Mouse (Mus musculus) effector memory CD4-positive, alpha-beta T cell, adult 5 months (primary cell): ENCODE results near the gene Tas2r120. TPM values are rescaled to one million over a fixed set of nuclear protein-coding genes. Genes with fewer than 3 reads are reported as not detected.

Source experiments
- polyA plus RNA-seq: library from polyadenylated mRNA; unstranded; fragments of 100-300 nt; shearing (Covaris generic); gene quantifications from one replicate; pipeline ENCODE4 v1.2.1, GENCODE M21; 2017

The Tas2r120 gene
- polyA plus RNA-seq, result not detected

DNA sequence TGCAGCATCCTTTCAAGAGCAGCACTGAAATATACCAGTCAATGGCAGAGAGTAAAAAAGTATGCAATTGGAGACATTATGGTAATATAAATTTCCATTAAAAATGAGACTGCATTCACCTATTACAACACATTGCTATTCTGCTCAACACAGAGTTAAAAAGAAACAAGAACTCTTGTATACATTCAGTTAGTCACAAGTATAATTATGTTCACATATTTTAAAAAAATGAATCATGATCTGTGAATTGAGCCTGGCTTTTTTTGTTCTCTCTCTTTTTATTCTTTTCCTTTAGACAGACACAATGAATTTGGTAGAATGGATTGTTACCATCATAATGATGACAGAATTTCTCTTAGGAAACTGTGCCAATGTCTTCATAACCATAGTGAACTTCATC is at the start of gene Tas2r120:
TSS of gene Tas2r120 (plus strand) at position 301 of the 400 bp plus-strand sequence.

DNA sequence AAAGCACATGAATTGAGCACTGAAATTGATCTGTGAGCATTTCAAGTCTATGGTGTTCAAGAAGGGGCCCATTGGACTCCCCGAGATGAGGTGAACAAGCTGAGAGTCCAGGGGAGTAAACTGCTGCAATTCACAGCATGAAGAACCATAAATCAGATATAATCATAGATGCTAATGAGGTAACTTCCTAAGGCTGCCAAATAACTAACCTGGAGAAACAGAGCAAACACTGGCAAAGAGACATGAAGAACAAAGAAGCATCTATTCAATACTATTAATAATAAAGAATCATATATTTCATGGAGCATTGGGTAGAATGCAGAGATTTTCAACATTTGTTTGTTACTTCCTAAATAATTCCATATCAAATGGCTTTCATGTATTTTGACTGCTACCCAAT is 5.3 kb upstream of the Tas2r120 start, which contains the start of gene A630073D07Rik:
TSS of gene A630073D07Rik (minus strand) at position 101 of the 400 bp plus-strand sequence.

DNA sequence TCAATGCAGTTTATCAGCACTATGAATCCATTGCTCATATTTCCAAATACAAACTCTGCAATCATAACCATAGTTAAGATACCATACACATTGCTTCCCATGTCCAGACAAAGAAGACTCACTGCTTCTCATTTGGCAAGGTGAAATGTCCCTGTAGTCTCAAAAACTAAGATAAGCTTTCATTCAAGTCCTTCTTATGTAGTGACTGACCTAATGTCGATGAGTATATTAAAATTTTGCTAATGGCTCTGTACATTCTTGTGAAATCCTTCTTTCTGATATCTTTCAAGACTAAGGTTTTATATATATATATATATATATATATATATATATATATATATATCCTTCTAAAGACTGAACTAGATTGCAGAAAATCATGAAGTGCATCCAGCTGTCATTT is 44.2 kb downstream of the Tas2r120 start, which contains the start of gene Tas2r121:
TSS of gene Tas2r121 (minus strand) at position 101 of the 400 bp plus-strand sequence.

Other genes with a start within 250 kb of the Tas2r120 start
- gene Prh1, start 87.1 kb upstream of the Tas2r120 start, polyA plus RNA-seq, result not detected
- gene Prp2, start 61.0 kb upstream of the Tas2r120 start, polyA plus RNA-seq, result not detected
- not detected for gene A630073D07Rik, start 5.4 kb upstream of the Tas2r120 start, polyA plus RNA-seq
- not detected for gene Tas2r121, start 44.1 kb downstream of the Tas2r120 start, polyA plus RNA-seq
- not detected for gene Tas2r122, start 55.0 kb downstream of the Tas2r120 start, polyA plus RNA-seq
- not detected for gene Tas2r115, start 81.1 kb downstream of the Tas2r120 start, polyA plus RNA-seq
- gene Tas2r124, start 97.8 kb downstream of the Tas2r120 start, polyA plus RNA-seq, result not detected
- gene Tas2r102, start 105.2 kb downstream of the Tas2r120 start, polyA plus RNA-seq, result not detected
- gene Tas2r136, start 121.2 kb downstream of the Tas2r120 start, polyA plus RNA-seq, result not detected
- gene Tas2r117, start 145.9 kb downstream of the Tas2r120 start, polyA plus RNA-seq, result not detected
- gene Tas2r123, start 190.2 kb downstream of the Tas2r120 start, polyA plus RNA-seq, result not detected
- not detected for gene Tas2r116, start 198.5 kb downstream of the Tas2r120 start, polyA plus RNA-seq
- not detected for gene Tas2r110, start 211.1 kb downstream of the Tas2r120 start, polyA plus RNA-seq
- not detected for gene Tas2r113, start 236.1 kb downstream of the Tas2r120 start, polyA plus RNA-seq